Mouse (Mus musculus): Measurements from ENCODE around the gene Zranb2. TPM values are rescaled to one million over a fixed set of nuclear protein-coding genes. Genes with fewer than 3 reads are reported as not detected.
A peak's percentile ranks its signal among the peaks of the same experiment; 100 is the strongest.

Gene Zranb2
- total RNA-seq, 2 experiments from 2014 or later = 151 to 161 TPM

DNA sequence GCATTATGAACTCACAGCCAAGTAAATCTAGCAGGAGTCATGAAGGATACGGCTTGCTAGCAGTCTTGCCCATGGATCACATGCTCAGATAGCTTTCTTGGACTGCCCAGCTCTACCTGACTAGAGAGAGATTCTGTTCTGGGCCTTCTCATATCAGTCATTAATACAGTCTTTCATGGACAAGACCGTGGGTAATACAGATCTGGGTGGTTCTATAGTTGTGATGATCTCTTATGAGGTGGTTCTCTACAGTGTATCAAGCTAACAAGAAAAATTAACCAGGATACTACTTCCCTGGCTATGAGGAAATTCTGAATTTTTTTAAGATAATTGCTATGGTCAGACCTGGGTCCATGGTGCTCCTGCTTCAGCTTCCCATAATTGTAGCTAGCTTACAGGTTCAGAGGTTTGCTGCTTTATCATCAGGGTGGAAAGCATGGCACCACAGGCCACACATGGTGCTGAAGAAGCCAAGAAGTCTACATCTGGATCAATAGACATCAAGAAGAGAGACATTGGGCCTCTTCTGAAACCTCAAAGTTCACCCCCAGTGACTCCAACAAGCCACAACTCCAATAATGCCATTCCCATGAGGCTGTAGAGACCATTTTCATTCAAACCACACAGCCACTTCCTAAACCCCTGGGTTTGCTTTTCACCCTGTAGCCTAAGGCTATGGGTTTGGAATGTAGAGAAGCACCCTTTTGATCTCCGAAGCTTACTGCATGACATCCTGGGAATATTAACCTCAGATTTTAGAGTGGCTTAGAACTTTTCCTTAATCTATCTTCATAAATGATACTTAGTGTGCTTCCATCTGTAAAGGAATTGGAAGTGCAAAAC, 16.0 kb downstream of the Zranb2 start:
- no peak for TF ChIP-seq CTCF (IDR thresholded peaks at IDR 0.05)
- H3K27ac ChIP-seq = no peak overlapping the region
- intact Hi-C loops (cut with DNase I) = loop anchor here (10.0 kb wide), 1 partner anchor 465 kb away; no protein-coding TSS in a partner anchor
- H3K4me3 ChIP-seq = no peak overlapping the region
- no peak for DNase-seq (ENCODE audit: extremely low spot score in 1 of 2, low spot score in 2 of 2)

DNA sequence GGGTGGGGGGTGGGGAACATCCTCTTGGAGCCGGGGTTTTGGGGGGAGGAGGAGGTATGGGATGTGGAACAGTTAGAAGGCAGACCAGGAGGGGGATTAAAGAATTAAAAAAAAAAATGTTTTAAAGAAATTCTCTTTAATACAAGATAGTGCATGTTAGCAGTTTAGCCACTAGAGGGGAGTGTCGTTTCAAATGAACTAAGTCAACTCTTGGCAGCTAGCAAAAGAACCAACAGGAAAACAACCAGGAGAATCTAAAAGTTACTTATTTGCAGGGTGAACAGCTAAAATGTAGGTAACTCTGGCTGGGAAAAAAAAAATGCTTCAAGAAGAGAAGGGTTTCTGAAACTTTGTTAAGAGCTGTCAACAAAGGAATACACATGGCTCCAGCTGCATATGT, 31.2 kb downstream of the Zranb2 start:
- TF ChIP-seq CTCF (IDR thresholded peaks at IDR 0.05) = peak; percentile 70
- no peak overlapping the region for H3K4me3 ChIP-seq
- intact Hi-C loops (cut with DNase I) = loop anchor here (1.0 to 10.0 kb wide), 4 partner anchors 152 to 440 kb away; partner anchors contain the start of gene Ankrd13c
- H3K27ac ChIP-seq = no peak overlapping the region
- DNase-seq (ENCODE audit: extremely low spot score in 1 of 2, low spot score in 2 of 2) = no peak

- Histone ChIP-seq H3K4me3 (peak within 1 kb of the TSS; percentile 39), H3K27ac (no peak within 1 kb of the TSS)
- peak; percentile 38 to 59 for DNase-seq (ENCODE audit: extremely low spot score in 1 of 2, low spot score in 2 of 2)
- TF ChIP-seq CTCF (IDR thresholded peaks at IDR 0.05) = no peak
- intact Hi-C loops (cut with DNase I) = loop anchor here (5.0 to 10.0 kb wide), 2 partner anchors 380 to 438 kb away; partner anchors contain the start of gene Ankrd13c
Measured at GRCm38 (mm10) chr3:157566725-157567565, 33.0 kb downstream of the Zranb2 start, which contains the start of gene Ptger3. Gene Ptger3 (plus strand): TSS chr3:157566892.

- no peak for TF ChIP-seq CTCF (IDR thresholded peaks at IDR 0.05)
- H3K27ac ChIP-seq = no peak overlapping the region
- intact Hi-C loops (cut with DNase I) = loop anchor here (5.0 to 10.0 kb wide), 2 partner anchors 380 to 437 kb away; partner anchors contain the start of gene Ankrd13c
- peak in 1 of 2 experiments; percentile 13 for DNase-seq (ENCODE audit: extremely low spot score in 1 of 2, low spot score in 2 of 2)
- peak overlapping the region; percentile 39 for H3K4me3 ChIP-seq
Measured at GRCm38 (mm10) chr3:157567566-157568132, 33.7 kb downstream of the Zranb2 start.

GRCm38 (mm10) chr3:157572011-157572410, 38.1 kb downstream of the Zranb2 start:
- intact Hi-C loops (cut with DNase I) = no loop called here
- Histone ChIP-seq H3K4me3 (no peak overlapping the region), H3K27ac (no peak overlapping the region)
- no peak for TF ChIP-seq CTCF (IDR thresholded peaks at IDR 0.05)
- no peak for DNase-seq (ENCODE audit: extremely low spot score in 1 of 2, low spot score in 2 of 2)

DNA sequence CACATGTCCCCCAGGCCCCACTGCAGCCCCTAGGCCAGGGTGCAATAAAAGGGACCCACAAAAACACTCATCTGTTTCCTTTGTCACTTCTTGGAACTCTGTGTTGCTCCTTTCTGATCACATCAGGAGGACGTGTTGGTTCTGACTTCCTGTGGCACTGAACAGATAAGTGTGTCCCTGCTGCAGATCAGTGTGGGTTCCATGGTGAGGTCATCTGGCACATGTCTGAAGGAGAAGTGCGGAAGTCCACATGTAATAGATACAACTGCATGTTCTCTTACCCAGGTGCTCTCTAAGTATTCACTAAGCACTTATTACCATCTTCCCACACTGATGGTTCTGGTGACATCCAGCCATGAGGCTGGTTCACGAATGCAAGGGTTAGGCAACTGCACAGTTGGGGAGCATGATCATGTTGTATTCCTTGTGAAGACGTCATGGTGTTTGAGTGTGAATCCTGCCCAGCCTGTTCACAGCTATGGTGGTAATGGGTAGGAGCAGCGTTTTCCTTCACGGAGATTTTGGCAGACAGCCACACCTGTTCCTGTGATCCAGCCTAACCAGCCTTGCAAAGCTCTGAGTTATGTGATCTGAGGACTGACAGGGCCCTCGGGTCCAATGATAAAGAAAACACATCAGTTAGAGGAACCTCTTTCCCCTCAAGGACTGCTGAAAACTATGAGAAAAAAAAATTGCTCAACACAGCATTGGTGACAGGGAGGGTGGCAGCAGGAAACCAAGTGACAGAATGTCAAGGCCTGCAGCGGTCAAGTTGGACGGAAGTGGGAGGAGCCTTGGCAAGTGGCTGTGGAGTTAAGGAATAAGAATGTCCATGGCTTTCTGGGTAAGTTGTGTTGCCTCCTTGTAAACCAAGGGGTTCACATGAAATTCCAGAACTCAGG, 41.7 kb downstream of the Zranb2 start:
- no peak overlapping the region for H3K27ac ChIP-seq
- DNase-seq (ENCODE audit: extremely low spot score in 1 of 2, low spot score in 2 of 2) = no peak
- no peak overlapping the region for H3K4me3 ChIP-seq
- no peak for TF ChIP-seq CTCF (IDR thresholded peaks at IDR 0.05)
- intact Hi-C loops (cut with DNase I) = no loop called here

- H3K4me3 ChIP-seq = no peak overlapping the region
- DNase-seq (ENCODE audit: extremely low spot score in 1 of 2, low spot score in 2 of 2) = no peak
- TF ChIP-seq CTCF (IDR thresholded peaks at IDR 0.05) = no peak
- H3K27ac ChIP-seq = no peak overlapping the region
- intact Hi-C loops (cut with DNase I) = no loop called here
Measured at GRCm38 (mm10) chr3:157576343-157576722, 42.4 kb downstream of the Zranb2 start.

GRCm38 (mm10) chr3:157576862-157577261, 42.9 kb downstream of the Zranb2 start:
- Histone ChIP-seq H3K4me3 (no peak overlapping the region), H3K27ac (no peak overlapping the region)
- intact Hi-C loops (cut with DNase I) = no loop called here
- no peak for TF ChIP-seq CTCF (IDR thresholded peaks at IDR 0.05)
- DNase-seq (ENCODE audit: extremely low spot score in 1 of 2, low spot score in 2 of 2) = no peak

- no peak for DNase-seq (ENCODE audit: extremely low spot score in 1 of 2, low spot score in 2 of 2)
- no peak for TF ChIP-seq CTCF (IDR thresholded peaks at IDR 0.05)
- Histone ChIP-seq H3K4me3 (no peak overlapping the region), H3K27ac (no peak overlapping the region)
- intact Hi-C loops (cut with DNase I) = no loop called here
Measured at GRCm38 (mm10) chr3:157578469-157579170, 44.7 kb downstream of the Zranb2 start.

- Histone ChIP-seq H3K4me3 (no peak overlapping the region), H3K27ac (no peak overlapping the region)
- intact Hi-C loops (cut with DNase I) = no loop called here
- TF ChIP-seq CTCF (IDR thresholded peaks at IDR 0.05) = no peak
- DNase-seq (ENCODE audit: extremely low spot score in 1 of 2, low spot score in 2 of 2) = no peak
Measured at GRCm38 (mm10) chr3:157579376-157579775, 45.4 kb downstream of the Zranb2 start.

Data from left cerebral cortex, adult 2 months (tissue).